Mouse (Mus musculus) limb, embryonic 13.5 days (tissue): ENCODE measurements at regions not wholly inside any gene's neighbourhood (a gene's known extent, or its start where the extent isn't known, plus 50 kb on each side); places are given as distances from the start of the nearest gene placed in this dataset.

Experiments
- ATAC-seq: fragments of 200-750 bp; cut with Nextera tagmentation; 2 replicates; pipeline ENCODE4 v1.8.0; 2017; ENCODE audit warnings: low read depth, moderate number of reproducible peaks, moderate TSS enrichment; ENCODE audit not compliant: low FRiP score
- H3K27ac ChIP-seq: fragments of 300-500 bp; sonication (generic); 2 replicates; pipeline ENCODE4 v1.5.1; 2015; ENCODE audit warnings: inconsistent platforms, mild to moderate bottlenecking, moderate library complexity
- H3K27me3 ChIP-seq: fragments of 300-500 bp; sonication (generic); 2 replicates; pipeline ENCODE4 v1.6.1; 2015; ENCODE audit warnings: mild to moderate bottlenecking, inconsistent platforms
- H3K36me3 ChIP-seq: fragments of 300-500 bp; sonication (generic); 2 replicates; pipeline ENCODE4 v1.6.1; 2015; ENCODE audit warnings: inconsistent platforms, mild to moderate bottlenecking, moderate library complexity
- H3K4me1 ChIP-seq: fragments of 300-500 bp; sonication (generic); 2 replicates; pipeline ENCODE4 v1.6.1; 2015; ENCODE audit warnings: inconsistent platforms
- H3K4me2 ChIP-seq: fragments of 300-500 bp; sonication (generic); replicated peaks from 2 replicates; pipeline ENCODE4 v1.6.1; 2015; ENCODE audit warnings: inconsistent platforms, mild to moderate bottlenecking, moderate library complexity
- H3K4me3 ChIP-seq: fragments of 300-500 bp; sonication (generic); 2 replicates; pipeline ENCODE4 v1.5.1; 2015; ENCODE audit warnings: moderate library complexity, mild to moderate bottlenecking, inconsistent platforms
- H3K9ac ChIP-seq: fragments of 300-500 bp; sonication (generic); 2 replicates; pipeline ENCODE4 v1.6.1; 2015; ENCODE audit warnings: mild to moderate bottlenecking, inconsistent platforms
- H3K9me3 ChIP-seq: fragments of 300-500 bp; sonication (generic); 2 replicates; pipeline ENCODE4 v1.6.1; 2016; ENCODE audit warnings: inconsistent platforms
- WGBS: fragments of 180-500 bp; shearing (Covaris S2); methylation state at CpG from one replicate; pipeline ENCODE4 v1.1.7; 2015; 5-methylcytosine and 5-hydroxymethylcytosine counted together

GRCm38 (mm10) chr8:23504704-23505103 lies 1093.5 kb downstream of the Mrps31 start:
- peak overlapping the region; percentile 20 for H3K4me3 ChIP-seq
- H3K9me3 ChIP-seq, result no peaks in the 10 kb centered on the region
- no peaks in the 10 kb centered on the region for H3K36me3 ChIP-seq
- H3K27ac ChIP-seq, result no peak overlapping the region; the same call in 1 of the 2 replicates
- H3K4me2 ChIP-seq, result peak overlapping the region; percentile 60
- 15% methylated on average over 10 of the region's 10 CpGs for WGBS
- H3K4me1 ChIP-seq, result peaks cover 35% of the 10 kb centered on the region
- no peaks in the 10 kb centered on the region for H3K27me3 ChIP-seq
- no peak overlapping the region for H3K9ac ChIP-seq
- peak; percentile 87 for ATAC-seq

- Histone ChIP-seq H3K9me3 (no peaks in the 10 kb centered on the region), H3K9ac (no peak overlapping the region), H3K36me3 (no peaks in the 10 kb centered on the region), H3K27me3 (no peaks in the 10 kb centered on the region), H3K4me1 (peaks cover 38% of the 10 kb centered on the region), H3K4me2 (peak overlapping the region; percentile 60), H3K27ac (no peak overlapping the region), H3K4me3 (no peak overlapping the region)
- ATAC-seq, result no peak
- 86% methylated on average over 9 of the region's 9 CpGs for WGBS
Observed at GRCm38 (mm10) chr8:23505216-23505615, 1094.1 kb downstream of the Mrps31 start.

- ATAC-seq, result no peak
- H3K4me1 ChIP-seq, result peaks cover 38% of the 10 kb centered on the region
- H3K36me3 ChIP-seq, result no peaks in the 10 kb centered on the region
- WGBS, result 92% methylated on average over 4 of the region's 4 CpGs
- H3K27me3 ChIP-seq, result no peaks in the 10 kb centered on the region
- no peak overlapping the region for H3K27ac ChIP-seq
- no peak overlapping the region for H3K9ac ChIP-seq
- no peak overlapping the region for H3K4me3 ChIP-seq
- H3K9me3 ChIP-seq, result no peaks in the 10 kb centered on the region
- no peak overlapping the region for H3K4me2 ChIP-seq
Observed at GRCm38 (mm10) chr8:23505966-23506365, 1094.8 kb downstream of the Mrps31 start.

- ATAC-seq, result no peak
- 52% methylated on average over 4 of the region's 4 CpGs for WGBS
- Histone ChIP-seq H3K36me3 (no peaks in the 10 kb centered on the region), H3K4me3 (no peak overlapping the region), H3K27me3 (no peaks in the 10 kb centered on the region), H3K9me3 (no peaks in the 10 kb centered on the region), H3K4me1 (peaks cover 38% of the 10 kb centered on the region), H3K27ac (no peak overlapping the region), H3K4me2 (no peak overlapping the region), H3K9ac (no peak overlapping the region)
Observed at GRCm38 (mm10) chr8:23507661-23508060, 1096.5 kb downstream of the Mrps31 start.

GRCm38 (mm10) chr8:23510076-23510475 lies 1098.9 kb downstream of the Mrps31 start:
- 30% methylated on average over 5 of the region's 5 CpGs for WGBS
- H3K4me1 ChIP-seq, result peaks cover 25% of the 10 kb centered on the region
- H3K9ac ChIP-seq, result no peak overlapping the region
- no peaks in the 10 kb centered on the region for H3K36me3 ChIP-seq
- H3K4me3 ChIP-seq, result no peak overlapping the region
- no peak overlapping the region for H3K4me2 ChIP-seq
- ATAC-seq, result no peak
- no peaks in the 10 kb centered on the region for H3K9me3 ChIP-seq
- no peaks in the 10 kb centered on the region for H3K27me3 ChIP-seq
- no peak overlapping the region for H3K27ac ChIP-seq

GRCm38 (mm10) chr8:23510561-23510960 lies 1099.4 kb downstream of the Mrps31 start:
- H3K9ac ChIP-seq, result no peak overlapping the region
- no peak for ATAC-seq
- no peak overlapping the region for H3K4me3 ChIP-seq
- H3K27me3 ChIP-seq, result no peaks in the 10 kb centered on the region
- no peak overlapping the region for H3K27ac ChIP-seq
- H3K4me2 ChIP-seq, result no peak overlapping the region
- 63% methylated on average over 5 of the region's 5 CpGs for WGBS
- no peaks in the 10 kb centered on the region for H3K9me3 ChIP-seq
- H3K36me3 ChIP-seq, result no peaks in the 10 kb centered on the region
- H3K4me1 ChIP-seq, result peaks cover 23% of the 10 kb centered on the region

- Histone ChIP-seq H3K27ac (no peak overlapping the region), H3K9me3 (no peaks in the 10 kb centered on the region), H3K9ac (no peak overlapping the region), H3K4me1 (peaks cover 23% of the 10 kb centered on the region), H3K4me3 (no peak overlapping the region), H3K27me3 (no peaks in the 10 kb centered on the region), H3K4me2 (no peak overlapping the region), H3K36me3 (no peaks in the 10 kb centered on the region)
- 84% methylated on average over 1 of the region's 1 CpGs for WGBS
- no peak for ATAC-seq
Observed at GRCm38 (mm10) chr8:23511264-23511663, 1100.1 kb downstream of the Mrps31 start.

- 93% methylated on average over 6 of the region's 6 CpGs for WGBS
- no peak for ATAC-seq
- peaks cover 23% of the 10 kb centered on the region for H3K4me1 ChIP-seq
- H3K36me3 ChIP-seq, result no peaks in the 10 kb centered on the region
- H3K9ac ChIP-seq, result no peak overlapping the region
- no peak overlapping the region for H3K27ac ChIP-seq
- H3K4me2 ChIP-seq, result no peak overlapping the region
- H3K4me3 ChIP-seq, result no peak overlapping the region
- H3K9me3 ChIP-seq, result no peaks in the 10 kb centered on the region
- H3K27me3 ChIP-seq, result no peaks in the 10 kb centered on the region
Observed at GRCm38 (mm10) chr8:23511792-23512191, 1100.6 kb downstream of the Mrps31 start.

- 67% methylated on average over 2 of the region's 2 CpGs for WGBS
- no peak for ATAC-seq
Observed at GRCm38 (mm10) chr8:23516469-23516868, 1105.3 kb downstream of the Mrps31 start.

GRCm38 (mm10) chr8:23531551-23532142 lies 1120.5 kb downstream of the Mrps31 start:
- H3K36me3 ChIP-seq, result no peaks in the 10 kb centered on the region
- WGBS, result 54% methylated on average over 10 of the region's 10 CpGs
- H3K9ac ChIP-seq, result no peak overlapping the region
- H3K4me1 ChIP-seq, result no peaks in the 10 kb centered on the region
- H3K27me3 ChIP-seq, result no peaks in the 10 kb centered on the region
- no peak overlapping the region for H3K4me2 ChIP-seq
- H3K9me3 ChIP-seq, result no peaks in the 10 kb centered on the region
- no peak overlapping the region for H3K4me3 ChIP-seq
- H3K27ac ChIP-seq, result no peak overlapping the region
- ATAC-seq, result peak; percentile 61; the same call in 1 of the 2 replicates

More at GRCm38 (mm10) chr8:23516469-23516868, 1105.3 kb downstream of the Mrps31 start:
- H3K4me2 ChIP-seq, result no peak overlapping the region
- no peak overlapping the region for H3K9ac ChIP-seq
- H3K4me3 ChIP-seq, result no peak overlapping the region
- H3K36me3 ChIP-seq, result no peaks in the 10 kb centered on the region
- H3K27ac ChIP-seq, result no peak overlapping the region
- no peaks in the 10 kb centered on the region for H3K9me3 ChIP-seq
- no peaks in the 10 kb centered on the region for H3K27me3 ChIP-seq
- H3K4me1 ChIP-seq, result no peaks in the 10 kb centered on the region

- H3K27me3 ChIP-seq, result no peaks in the 10 kb centered on the region
- H3K9me3 ChIP-seq, result no peaks in the 10 kb centered on the region
- WGBS, result 72% methylated on average over 7 of the region's 7 CpGs
- H3K4me1 ChIP-seq, result no peaks in the 10 kb centered on the region
- H3K4me2 ChIP-seq, result no peak overlapping the region
- H3K27ac ChIP-seq, result no peak overlapping the region
- no peak overlapping the region for H3K9ac ChIP-seq
- no peaks in the 10 kb centered on the region for H3K36me3 ChIP-seq
- no peak for ATAC-seq
- no peak overlapping the region for H3K4me3 ChIP-seq
Observed at GRCm38 (mm10) chr8:23537681-23538359, 1126.7 kb downstream of the Mrps31 start.

GRCm38 (mm10) chr8:23553565-23554473 lies 1142.7 kb downstream of the Mrps31 start:
- H3K9ac ChIP-seq, result no peak overlapping the region
- H3K36me3 ChIP-seq, result no peaks in the 10 kb centered on the region
- H3K9me3 ChIP-seq, result no peaks in the 10 kb centered on the region
- no peaks in the 10 kb centered on the region for H3K4me1 ChIP-seq
- H3K27me3 ChIP-seq, result no peaks in the 10 kb centered on the region
- H3K27ac ChIP-seq, result no peak overlapping the region
- no peak overlapping the region for H3K4me2 ChIP-seq
- WGBS, result 76% methylated on average over 12 of the region's 12 CpGs
- no peak overlapping the region for H3K4me3 ChIP-seq
- ATAC-seq, result no peak
